Mouse (Mus musculus) ES-E14 (cell line): ENCODE data around the gene Doc2b. TPM values are rescaled to one million over a fixed set of nuclear protein-coding genes. Genes with fewer than 3 reads are reported as not detected.

Experiments used
- DNase-seq: peaks from one replicate; pipeline ENCODE4 v3.0.0-alpha.2; 2013; ENCODE audit warnings: low read depth, low spot score
- H3K27ac ChIP-seq: 2 replicates; pipeline ENCODE4 v1.5.1; 2012; ENCODE audit warnings: low read depth, mild to moderate bottlenecking, low read length, moderate library complexity, mixed read lengths; ENCODE audit not compliant: poor library complexity, insufficient read depth, severe bottlenecking
- H3K36me3 ChIP-seq: 2 replicates; pipeline ENCODE4 v1.6.1; 2012; ENCODE audit warnings: mild to moderate bottlenecking, low read length, moderate library complexity, mixed read lengths; ENCODE audit not compliant: control insufficient read depth, poor library complexity, insufficient read depth, severe bottlenecking
- H3K4me1 ChIP-seq, 2 experiments: fragments of 150-350 bp in 1 of 2; sonication (generic) in 1 of 2; 2 replicates each; pipeline ENCODE4 v1.6.1; 2012; ENCODE audit warnings: low read length in 2 of 2, mild to moderate bottlenecking in 1 of 2, mixed read lengths in 1 of 2; ENCODE audit not compliant: control insufficient read depth in 2 of 2, insufficient read depth in 2 of 2, poor library complexity in 1 of 2
- H3K4me3 ChIP-seq, 2 experiments: fragments of 150-350 bp in 1 of 2; sonication (generic) in 1 of 2; 2 replicates each; pipeline ENCODE4 v1.5.1; 2012; ENCODE audit warnings: low read length in 2 of 2, low read depth in 1 of 2, mild to moderate bottlenecking in 1 of 2, mixed read lengths in 1 of 2; ENCODE audit not compliant: insufficient read depth in 1 of 2, poor library complexity in 1 of 2, severe bottlenecking in 1 of 2
- H3K9ac ChIP-seq: 2 replicates; pipeline ENCODE4 v1.6.1; 2012; ENCODE audit warnings: low read depth, mild to moderate bottlenecking, low read length, mixed read lengths; ENCODE audit not compliant: poor library complexity, insufficient read depth, severe bottlenecking
- H3K9me3 ChIP-seq: fragments of 150-350 bp; sonication (generic); 2 replicates; pipeline ENCODE4 v1.6.1; 2012; ENCODE audit warnings: low read depth, mild to moderate bottlenecking, low read length; ENCODE audit not compliant: control insufficient read depth, insufficient read depth
- CHD2 ChIP-seq: IDR thresholded peaks from 2 replicates; pipeline ENCODE4 v1.6.1; 2014; ENCODE audit warnings: mild to moderate bottlenecking, low read depth, low read length, inconsistent platforms
- HCFC1 ChIP-seq: IDR thresholded peaks from 2 replicates; pipeline ENCODE4 v1.6.1; 2012; ENCODE audit warnings: low read length, inconsistent platforms, borderline replicate concordance; ENCODE audit not compliant: insufficient read depth
- MAFK ChIP-seq: IDR thresholded peaks from 2 replicates; pipeline ENCODE4 v1.6.1; 2014; ENCODE audit warnings: mild to moderate bottlenecking, low read depth, low read length, inconsistent platforms; ENCODE audit not compliant: insufficient read depth
- ZC3H11A ChIP-seq: IDR thresholded peaks from 2 replicates; pipeline ENCODE4 v1.6.1; 2012; ENCODE audit warnings: low read depth, mild to moderate bottlenecking, inconsistent platforms, low read length, borderline replicate concordance
- ZNF384 ChIP-seq: IDR thresholded peaks from 2 replicates; pipeline ENCODE4 v1.6.1; 2012; ENCODE audit warnings: low read depth, low read length, inconsistent platforms
- in situ Hi-C, 2 experiments: fragments of 600-800 bp; cut with MboI; formaldehyde crosslinking; loops; one replicate each; pipeline ENCODE4 v1.15.1; 2025; ENCODE audit warnings: low sequenced_read_pairs in 2 of 2, inconsistent platforms in 1 of 2; ENCODE audit not compliant: unreplicated experiment in 2 of 2
- total RNA-seq: library from RNA; depleted of rRNA; stranded (reverse); fragments of 300-350 nt; gene quantifications from 2 replicates; pipeline ENCODE4 v1.2.3, GENCODE M21; 2012

The Doc2b gene
- total RNA-seq, 1 experiment: 0.27 TPM

DNA sequence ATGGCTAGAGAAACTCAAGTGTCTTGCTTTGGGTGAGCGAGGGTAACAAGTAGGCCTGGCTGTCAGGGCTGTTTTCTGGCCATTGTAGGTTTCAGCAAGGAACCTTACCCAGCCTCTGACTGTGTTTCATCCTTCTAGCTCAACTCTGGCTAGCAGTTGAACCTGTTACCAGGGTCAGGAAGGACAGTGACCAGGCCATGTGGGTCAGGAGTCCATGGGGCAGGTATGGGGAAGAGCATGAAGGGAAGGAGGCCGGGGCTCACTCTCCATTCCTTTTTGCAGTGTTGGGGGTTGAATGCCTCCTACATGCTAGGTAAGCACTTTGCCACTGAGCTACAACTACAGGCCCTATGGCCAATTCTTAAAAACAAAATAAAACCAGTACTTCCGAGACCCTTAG is 34.5 kb upstream of the Doc2b start:
- no peak overlapping the region for H3K9ac ChIP-seq

GRCm38 (mm10) chr11:75827414-75827813 is 31.6 kb upstream of the Doc2b start:
- no peak for DNase-seq
- no peak overlapping the region for H3K4me3 ChIP-seq
- no peaks in the 10 kb centered on the region for H3K36me3 ChIP-seq
- in situ Hi-C loops: no loop called here
- H3K27ac ChIP-seq: no peak overlapping the region
- TF ChIP-seq CHD2: no peak
- TF ChIP-seq ZNF384: no peak
- no peak for TF ChIP-seq ZC3H11A
- no peak for TF ChIP-seq MAFK
- no peak for TF ChIP-seq HCFC1
- H3K9me3 ChIP-seq: no peaks in the 10 kb centered on the region
- H3K9ac ChIP-seq: no peak overlapping the region
- H3K4me1 ChIP-seq: no peaks in the 10 kb centered on the region

More for the DNA sequence above, 34.5 kb upstream of the Doc2b start:
- in situ Hi-C loops: no loop called here
- peaks cover 0 to 4% of the 10 kb centered on the region in 2 experiments; a peak in 1 of 4 replicates for H3K4me1 ChIP-seq
- TF ChIP-seq CHD2: no peak
- TF ChIP-seq ZNF384: no peak
- no peak for TF ChIP-seq ZC3H11A
- no peak for DNase-seq
- no peak overlapping the region for H3K27ac ChIP-seq
- H3K4me3 ChIP-seq: no peak overlapping the region
- no peaks in the 10 kb centered on the region; the same call in 1 of the 2 replicates for H3K36me3 ChIP-seq
- H3K9me3 ChIP-seq: no peaks in the 10 kb centered on the region

DNA sequence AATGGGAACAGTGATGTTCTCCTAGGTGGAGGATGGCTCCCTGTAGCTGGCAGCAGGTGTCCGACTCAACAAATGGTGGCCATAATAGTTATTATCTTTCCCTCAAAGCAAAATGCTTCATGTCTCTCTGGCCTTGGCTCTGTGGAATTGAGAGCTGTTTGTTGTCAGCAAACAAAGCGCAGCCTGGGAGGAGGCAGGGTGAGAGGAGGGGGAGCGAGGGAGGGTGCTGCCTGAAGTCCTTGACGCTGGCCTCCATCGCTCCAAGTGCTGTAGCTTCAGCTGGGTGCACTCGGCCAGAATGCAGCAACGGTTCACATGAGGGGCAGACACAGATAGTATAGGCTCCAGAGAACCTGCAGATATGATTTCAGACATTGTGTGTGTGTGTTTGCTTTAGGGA is 27.7 kb upstream of the Doc2b start:
- H3K4me3 ChIP-seq: no peak overlapping the region
- no peak for DNase-seq
- TF ChIP-seq ZNF384: no peak
- no peak for TF ChIP-seq HCFC1
- TF ChIP-seq MAFK: no peak
- no peak for TF ChIP-seq ZC3H11A
- no peak for TF ChIP-seq CHD2
- no peaks in the 10 kb centered on the region for H3K9me3 ChIP-seq
- H3K36me3 ChIP-seq: no peaks in the 10 kb centered on the region
- no peak overlapping the region for H3K9ac ChIP-seq
- in situ Hi-C loops: no loop called here
- peaks cover 1 to 5% of the 10 kb centered on the region in 2 experiments; a peak in 2 of 4 replicates for H3K4me1 ChIP-seq
- H3K27ac ChIP-seq: no peak overlapping the region; the same call in 1 of the 2 replicates

GRCm38 (mm10) chr11:75813085-75813484 is 17.2 kb upstream of the Doc2b start:
- H3K4me1 ChIP-seq: no peaks in the 10 kb centered on the region
- no peak for TF ChIP-seq ZNF384
- no peak for TF ChIP-seq CHD2
- no peak for TF ChIP-seq MAFK
- no peak for TF ChIP-seq ZC3H11A
- TF ChIP-seq HCFC1: no peak
- H3K9ac ChIP-seq: no peak overlapping the region
- H3K9me3 ChIP-seq: no peaks in the 10 kb centered on the region
- H3K27ac ChIP-seq: no peak overlapping the region
- no peak overlapping the region for H3K4me3 ChIP-seq
- in situ Hi-C loops: no loop called here
- DNase-seq: no peak
- H3K36me3 ChIP-seq: no peaks in the 10 kb centered on the region

- Histone ChIP-seq H3K4me3 (no peak overlapping the region), H3K27ac (no peak overlapping the region), H3K36me3 (no peaks in the 10 kb centered on the region), H3K4me1 (no peaks in the 10 kb centered on the region), H3K9ac (no peak overlapping the region), H3K9me3 (no peaks in the 10 kb centered on the region)
- in situ Hi-C loops: no loop called here
- no peak for DNase-seq
- TF ChIP-seq CHD2: no peak
- TF ChIP-seq HCFC1: no peak
- no peak for TF ChIP-seq ZC3H11A
Observed at GRCm38 (mm10) chr11:75811900-75812299, 16.1 kb upstream of the Doc2b start.
